Mouse (Mus musculus) heart, adult 2 months (tissue): ENCODE measurements at regions not wholly inside any gene's neighbourhood (a gene's known extent, or its start where the extent isn't known, plus 50 kb on each side); places are given as distances from the start of the nearest gene placed in this dataset.

Experiments
- CTCF ChIP-seq: fragments of 200-600 bp; IDR thresholded peaks from 2 replicates; pipeline ENCODE4 v1.8.1; 2022; ENCODE audit warnings: antibody characterized with exemption, mild to moderate bottlenecking, moderate library complexity
- EP300 ChIP-seq: fragments of 200-500 bp; IDR thresholded peaks from 2 replicates; pipeline ENCODE4 v1.6.1; 2011; ENCODE audit warnings: low read depth, low read length, control low read depth; ENCODE audit not compliant: insufficient read depth

DNA sequence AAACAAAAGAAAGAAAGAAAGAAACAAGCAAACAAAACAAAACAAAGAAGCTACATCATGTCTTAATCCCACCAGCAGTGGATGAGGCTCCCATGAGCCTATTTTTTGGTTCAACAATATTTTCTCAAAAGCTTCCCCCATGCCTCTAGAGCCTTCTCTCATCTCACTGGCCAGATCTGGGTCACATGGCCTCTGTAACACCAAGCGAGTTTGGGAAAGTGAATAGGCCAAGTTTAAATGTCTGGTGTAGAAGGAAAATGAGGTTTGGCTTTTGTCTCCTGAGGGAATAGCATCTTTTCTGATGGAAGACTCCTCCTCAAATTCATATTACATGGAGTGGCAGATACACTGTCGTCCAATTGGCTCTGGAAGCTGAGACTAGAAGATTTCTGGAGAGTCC is 78.2 kb upstream of the Magi3 start:
- TF ChIP-seq CTCF: no peak
- TF ChIP-seq EP300: no peak
